Mouse (Mus musculus): ENCODE results near the gene Brd7.

- TF ChIP-seq CTCF (IDR thresholded peaks at IDR 0.05; ENCODE audit: insufficient read depth, low read length) = no peak
- no peak for TF ChIP-seq POLR2A (IDR thresholded peaks at IDR 0.05; ENCODE audit: borderline replicate concordance, extremely low read depth, low read depth, low read length)
Observed at GRCm38 (mm10) chr8:88315302-88315701, 46.7 kb downstream of the Brd7 start.
